Mouse (Mus musculus): Measurements from ENCODE around the gene Elane.

GRCm38 (mm10) chr10:79914131-79914947 lies 28.3 kb downstream of the Elane start:
- TF ChIP-seq POLR2A (IDR thresholded peaks at IDR 0.05; ENCODE audit: extremely low read depth, insufficient read depth, low read length): no peak
- no peak for TF ChIP-seq CTCF (IDR thresholded peaks at IDR 0.05; ENCODE audit: extremely low read depth, insufficient read depth, low read length)
